Mouse (Mus musculus) CD4-positive, CD25-positive, alpha-beta regulatory T cell (primary cell): Measurements from ENCODE around the gene R3hcc1l. TPM values are rescaled to one million over a fixed set of nuclear protein-coding genes. Genes with fewer than 3 reads are reported as not detected.

Experiments used
- polyA plus RNA-seq: library from polyadenylated mRNA; unstranded; fragments of 100-300 nt; shearing (Covaris generic); gene quantifications from one replicate; pipeline ENCODE4 v1.2.1, GENCODE M21; 2017

R3hcc1l gene
- polyA plus RNA-seq = 46.2 TPM

GRCm38 (mm10) chr19:42518620-42519310 lies at the start of gene R3hcc1l:
TSS of gene R3hcc1l (plus strand) at chr19:42518759.

GRCm38 (mm10) chr19:42612654-42613053 lies 94.1 kb downstream of the R3hcc1l start, which contains the start of gene Loxl4:
TSS of gene Loxl4 (minus strand) at chr19:42612813.

Other genes with a start within 250 kb of the R3hcc1l start
- gene Crtac1, start 87.0 kb upstream of the R3hcc1l start, polyA plus RNA-seq = 0.08 TPM
- 0.59 TPM for gene Loxl4, start 94.1 kb downstream of the R3hcc1l start, polyA plus RNA-seq
- 1.4 TPM for gene Pyroxd2, start 234.0 kb downstream of the R3hcc1l start, polyA plus RNA-seq